Mouse (Mus musculus) embryonic stem cell, embryonic (primary cell): ENCODE data around the gene Fyn.

ENCODE experiments used
- CTCF ChIA-PET, 4 experiments: fragments of 300-600 bp in 2 of 4; fragments of 350-600 bp in 2 of 4; sonication (Branson Sonifier 250); formaldehyde crosslinking; loops; one replicate each; lab custom pipeline; 2022; ENCODE audit warnings: inconsistent platforms in 2 of 4; lab: Charles Lee
- POLR2A ChIA-PET, 4 experiments: fragments of 300-600 bp in 2 of 4; fragments of 350-600 bp in 2 of 4; sonication (Branson Sonifier 250); formaldehyde crosslinking; loops; one replicate each; lab custom pipeline; 2022; ENCODE audit warnings: antibody characterized with exemption in 4 of 4, inconsistent platforms in 1 of 4; lab: Charles Lee

Fyn gene

GRCm38 (mm10) chr10:39541451-39541874 is 172.8 kb downstream of the Fyn start:
- ChIA-PET POLR2A (interaction anchor here in 2 of 4 experiments (0.9 to 1.8 kb wide), 4 partner anchors 9 to 23 kb away, joined by 3 to 4 read pairs (median 3); no protein-coding TSS in a partner anchor), CTCF (no interaction called here)

- POLR2A ChIA-PET: interaction anchor here in 2 of 4 experiments (0.9 to 2.0 kb wide), 4 partner anchors 9 to 38 kb away, joined by 3 to 6 read pairs (median 4); no protein-coding TSS in a partner anchor
- CTCF ChIA-PET: no interaction called here
These were observed 173.4 kb downstream of the Fyn start for GRCm38 (mm10) chr10:39541951-39542521.

DNA sequence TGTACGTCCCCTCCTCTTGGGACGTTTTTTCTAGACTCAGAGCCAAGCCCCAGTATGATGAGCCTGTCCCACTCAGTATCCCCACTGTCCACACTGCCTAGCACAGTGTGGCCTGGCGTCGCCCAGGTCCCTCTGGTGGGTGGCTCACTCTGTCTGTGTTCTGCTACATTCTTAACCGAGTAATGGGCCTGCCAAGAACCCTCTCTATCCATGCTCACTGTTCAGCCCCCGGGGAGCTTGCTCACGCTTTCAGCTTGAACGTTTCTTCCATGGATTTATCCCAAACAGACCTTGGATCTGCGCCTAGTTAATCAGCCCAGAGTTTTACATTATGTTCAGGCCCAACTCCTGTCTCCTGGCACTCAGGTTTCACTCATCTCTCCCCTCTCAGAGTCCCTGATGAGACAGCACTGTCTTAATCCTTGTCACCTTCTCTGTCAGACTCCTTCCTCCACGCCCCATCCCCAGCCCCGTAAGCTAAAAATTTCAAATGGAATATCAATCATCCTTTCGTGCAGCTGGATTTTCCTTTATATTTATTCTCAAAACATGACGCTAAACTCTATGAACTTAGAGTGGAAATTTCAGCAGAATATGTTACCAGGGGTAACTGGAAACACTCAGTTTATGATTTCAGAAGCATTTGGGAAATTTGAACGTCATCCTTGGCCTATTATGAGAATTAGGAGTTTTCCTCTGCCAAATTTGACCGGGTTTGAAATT is 174.0 kb downstream of the Fyn start:
- CTCF ChIA-PET: interaction anchor here in 3 of 4 experiments (0.6 to 1.3 kb wide), 3 partner anchors 24 to 372 kb away, joined by 3 to 5 read pairs (median 4); no protein-coding TSS in a partner anchor
- POLR2A ChIA-PET: interaction anchor here in 3 of 4 experiments (0.7 to 6.0 kb wide), 7 partner anchors 8 to 87 kb away, joined by 3 to 21 read pairs (median 4); no protein-coding TSS in a partner anchor

- ChIA-PET POLR2A (interaction anchor here (0.6 to 6.0 kb wide), 12 partner anchors 9 to 416 kb away, joined by 3 to 21 read pairs (median 4); partner anchors contain the start of gene Mfsd4b3 (in 1 of the 4)), CTCF (interaction anchor here in 3 of 4 experiments (0.6 to 1.3 kb wide), 4 partner anchors 24 to 515 kb away, joined by 3 to 5 read pairs (median 4); no protein-coding TSS in a partner anchor)
These were observed 174.7 kb downstream of the Fyn start for GRCm38 (mm10) chr10:39543258-39543770.

DNA sequence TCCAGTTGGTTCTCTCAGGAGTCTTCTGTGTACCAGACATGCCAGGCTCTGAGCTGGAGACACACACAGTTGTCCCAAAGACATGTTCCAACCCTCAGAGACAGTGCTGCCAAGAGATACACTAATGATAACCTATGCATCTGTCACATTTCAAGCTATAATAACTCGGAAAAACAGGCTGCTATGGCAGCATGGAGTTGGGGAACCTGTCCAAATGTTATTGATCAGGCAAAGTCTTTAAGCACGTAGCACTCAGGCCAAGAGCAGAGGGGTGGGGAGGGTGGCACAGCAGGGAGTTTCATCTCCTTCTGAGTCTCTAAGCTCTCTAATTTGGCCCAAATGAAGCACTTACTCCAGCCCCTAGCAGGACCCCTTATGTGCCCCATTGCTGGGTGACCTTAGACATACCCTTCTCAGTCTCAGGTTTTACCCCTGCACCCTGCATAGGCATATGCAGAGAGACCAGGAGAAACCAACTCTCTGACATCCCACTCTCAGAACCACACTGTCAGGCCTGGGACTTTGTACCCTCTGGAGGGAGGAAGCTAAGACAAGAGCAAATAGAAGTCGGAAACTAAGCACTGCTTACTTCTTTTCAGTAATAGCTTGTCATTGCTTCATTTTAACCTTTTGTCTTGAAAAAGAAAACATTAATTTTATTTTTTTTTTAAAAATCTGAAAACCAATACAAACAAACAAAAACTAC is 178.9 kb downstream of the Fyn start:
- POLR2A ChIA-PET: interaction anchor here in 3 of 4 experiments (0.6 to 6.0 kb wide), 8 partner anchors 8 to 45 kb away, joined by 3 to 21 read pairs (median 3); no protein-coding TSS in a partner anchor
- CTCF ChIA-PET: interaction anchor here in 1 of 4 experiments (1.1 kb wide), 1 partner anchor 377 kb away, joined by 3 read pairs; no protein-coding TSS in a partner anchor

GRCm38 (mm10) chr10:39550791-39551190 is 182.1 kb downstream of the Fyn start:
- ChIA-PET POLR2A (interaction anchor here in 2 of 4 experiments (0.5 to 1.5 kb wide), 3 partner anchors 15 to 83 kb away, joined by 3 to 4 read pairs (median 4); no protein-coding TSS in a partner anchor), CTCF (interaction anchor here in 1 of 4 experiments (0.5 kb wide), 1 partner anchor 92 kb away, joined by 3 read pairs; no protein-coding TSS in a partner anchor)

DNA sequence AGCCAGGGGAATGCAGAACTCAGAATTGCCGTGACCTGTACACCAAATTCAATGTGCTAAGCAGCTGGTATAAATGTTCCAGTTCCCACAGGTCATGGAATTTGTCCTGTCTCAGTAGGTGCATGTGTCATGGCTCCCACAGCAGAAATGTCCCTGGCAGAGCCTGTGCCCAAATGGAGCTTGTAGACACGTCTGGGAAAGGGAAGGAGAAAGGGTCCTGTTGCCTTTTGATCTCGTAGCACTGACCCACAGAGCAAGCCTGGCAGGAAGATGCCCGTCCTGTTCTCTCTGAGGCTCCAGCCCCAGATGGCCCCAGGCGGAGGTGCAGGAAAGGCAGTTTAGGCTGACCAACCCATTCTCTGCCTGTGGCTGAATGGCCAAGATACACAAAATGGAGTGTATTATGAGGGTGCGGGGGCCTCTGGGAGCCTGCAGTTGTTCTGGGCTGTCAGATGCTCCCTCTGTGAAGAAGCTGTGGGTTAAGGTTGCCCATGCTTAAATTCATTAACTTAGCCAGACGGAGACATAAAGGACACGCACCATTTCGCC is 183.1 kb downstream of the Fyn start:
- ChIA-PET POLR2A (interaction anchor here in 2 of 4 experiments (0.6 to 1.3 kb wide), 3 partner anchors 18 to 223 kb away, joined by 3 to 7 read pairs (median 3); no protein-coding TSS in a partner anchor), CTCF (no interaction called here)

- ChIA-PET CTCF (interaction anchor here in 1 of 4 experiments (0.6 kb wide), 1 partner anchor 153 kb away, joined by 3 read pairs; no protein-coding TSS in a partner anchor), POLR2A (interaction anchor here in 1 of 4 experiments (1.3 kb wide), 1 partner anchor 81 kb away, joined by 3 read pairs; no protein-coding TSS in a partner anchor)
These were observed 183.7 kb downstream of the Fyn start for GRCm38 (mm10) chr10:39552351-39552814.

- CTCF ChIA-PET: interaction anchor here in 2 of 4 experiments (0.6 to 0.8 kb wide), 2 partner anchors 152 to 382 kb away, joined by 3 read pairs; no protein-coding TSS in a partner anchor
- POLR2A ChIA-PET: interaction anchor here in 1 of 4 experiments (0.6 to 1.3 kb wide), 2 partner anchors 9 to 51 kb away, joined by 3 to 4 read pairs; no protein-coding TSS in a partner anchor
These were observed 184.2 kb downstream of the Fyn start for GRCm38 (mm10) chr10:39552903-39553302.

- CTCF ChIA-PET: interaction anchor here in 2 of 4 experiments (0.7 to 1.9 kb wide), 3 partner anchors 9 to 384 kb away, joined by 3 to 8 read pairs (median 3); no protein-coding TSS in a partner anchor
- POLR2A ChIA-PET: interaction anchor here in 3 of 4 experiments (0.6 to 3.9 kb wide), 15 partner anchors 8 to 616 kb away, joined by 3 to 21 read pairs (median 3); partner anchors contain the start of gene Rev3l (in 1 of the 3)
These were observed 186.6 kb downstream of the Fyn start for GRCm38 (mm10) chr10:39555289-39555715.

DNA sequence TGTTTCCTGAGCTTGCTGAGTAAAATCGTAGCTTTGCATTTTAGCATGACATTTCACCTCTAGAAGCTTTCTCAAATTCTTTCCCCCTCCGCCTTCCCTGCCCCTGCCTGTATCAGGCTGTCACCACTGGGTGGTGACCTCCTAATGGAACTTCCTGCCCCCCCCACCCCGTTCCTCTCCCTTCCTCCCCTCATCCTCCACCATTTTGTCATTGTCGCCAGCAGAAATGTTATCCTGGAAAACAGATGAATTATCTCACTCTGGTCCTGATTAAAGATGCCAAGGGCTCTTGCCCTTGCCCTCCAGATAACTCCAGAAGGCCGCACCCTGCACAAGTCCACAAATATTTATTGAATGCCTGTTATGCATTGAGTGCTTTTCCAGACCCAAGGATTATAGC is 187.1 kb downstream of the Fyn start:
- ChIA-PET CTCF (interaction anchor here in 2 of 4 experiments (0.7 to 1.9 kb wide), 3 partner anchors 8 to 385 kb away, joined by 3 to 8 read pairs (median 3); no protein-coding TSS in a partner anchor), POLR2A (interaction anchor here in 3 of 4 experiments (0.7 to 3.9 kb wide), 14 partner anchors 8 to 176 kb away, joined by 3 to 21 read pairs (median 4); partner anchors contain the start of gene Rev3l (in 1 of the 3))

DNA sequence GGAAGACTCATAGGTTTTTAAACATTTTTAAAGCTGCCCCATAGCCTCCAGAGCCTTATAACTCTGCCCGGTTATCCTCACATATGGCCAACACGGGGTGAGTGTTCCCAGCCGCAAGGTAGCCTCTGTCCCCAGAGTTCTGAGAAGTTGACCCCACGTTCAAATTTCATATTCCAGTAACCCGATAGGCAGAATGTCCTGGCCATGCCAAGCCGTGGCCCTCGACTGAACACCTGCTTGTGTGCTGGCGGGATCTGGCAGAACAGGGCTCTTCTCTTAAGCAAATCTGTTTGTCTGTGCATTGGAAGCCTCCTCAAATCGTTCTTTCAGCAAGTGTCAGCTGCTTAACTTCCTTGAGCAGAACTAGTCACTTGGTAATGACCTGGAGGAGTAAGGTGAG is 188.7 kb downstream of the Fyn start:
- CTCF ChIA-PET: interaction anchor here in 2 of 4 experiments (0.6 to 0.8 kb wide), 2 partner anchors 35 to 387 kb away, joined by 3 to 4 read pairs; no protein-coding TSS in a partner anchor

GRCm38 (mm10) chr10:39557851-39558250 is 189.2 kb downstream of the Fyn start:
- ChIA-PET CTCF (interaction anchor here in 2 of 4 experiments (0.6 to 0.8 kb wide), 2 partner anchors 35 to 388 kb away, joined by 3 to 4 read pairs; no protein-coding TSS in a partner anchor), POLR2A (interaction anchor here in 3 of 4 experiments (0.5 to 1.4 kb wide), 12 partner anchors 11 to 357 kb away, joined by 3 to 7 read pairs (median 4); no protein-coding TSS in a partner anchor)

More for the DNA sequence above, 188.7 kb downstream of the Fyn start:
- POLR2A ChIA-PET: interaction anchor here in 2 of 4 experiments (0.6 to 3.9 kb wide), 11 partner anchors 10 to 358 kb away, joined by 3 to 21 read pairs (median 4); no protein-coding TSS in a partner anchor

DNA sequence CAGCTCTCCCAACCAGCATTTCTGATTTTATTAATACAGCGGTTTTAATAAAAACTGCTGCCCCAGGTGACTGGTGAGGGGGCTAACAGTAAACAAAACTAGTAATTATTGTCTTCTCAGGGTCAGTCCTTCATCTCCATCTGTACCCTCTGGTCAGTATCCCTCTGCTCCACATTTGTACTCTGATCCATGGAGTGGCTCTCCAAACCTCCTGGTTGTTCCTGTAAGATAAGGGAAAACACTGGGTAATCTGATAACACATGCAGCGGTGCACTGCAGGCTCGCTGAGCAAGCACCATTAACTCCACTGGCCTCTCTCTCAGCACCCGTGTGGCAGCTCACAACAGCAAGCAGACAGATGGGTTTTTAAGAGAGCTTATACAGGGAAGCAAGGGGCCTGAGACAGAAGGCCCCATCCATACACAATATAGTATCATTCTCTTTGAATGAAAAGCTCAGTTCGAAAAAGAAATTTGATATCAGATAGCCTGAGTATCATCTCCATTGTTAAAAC is 189.9 kb downstream of the Fyn start:
- ChIA-PET POLR2A (interaction anchor here in 3 of 4 experiments (0.5 to 1.4 kb wide), 11 partner anchors 11 to 127 kb away, joined by 3 to 7 read pairs (median 4); no protein-coding TSS in a partner anchor), CTCF (no interaction called here)

- POLR2A ChIA-PET: interaction anchor here in 3 of 4 experiments (0.9 to 1.4 kb wide), 5 partner anchors 14 to 388 kb away, joined by 3 to 4 read pairs (median 3); no protein-coding TSS in a partner anchor
- CTCF ChIA-PET: no interaction called here
These were observed 190.7 kb downstream of the Fyn start for GRCm38 (mm10) chr10:39559321-39559720.

DNA sequence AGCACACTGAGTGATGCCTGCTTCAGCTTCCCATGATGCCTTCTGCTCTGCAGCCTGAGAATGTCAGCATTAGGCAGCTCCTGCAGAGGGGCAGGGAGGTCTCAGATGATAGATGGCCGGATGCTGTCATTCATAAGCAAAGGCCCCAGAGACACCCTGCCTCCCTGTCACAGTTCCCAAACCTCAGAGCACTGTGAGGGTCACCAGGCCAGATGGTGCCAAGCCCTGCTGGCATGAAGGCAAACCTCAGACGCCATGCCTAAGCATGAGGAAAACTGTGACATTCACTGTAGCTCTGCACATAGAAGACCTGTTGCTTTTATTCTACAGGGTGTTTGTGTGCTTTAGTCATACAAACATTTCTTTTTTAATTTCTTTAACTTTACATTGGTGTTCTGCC is 193.7 kb downstream of the Fyn start:
- ChIA-PET POLR2A (interaction anchor here in 1 of 4 experiments (1.3 to 1.6 kb wide), 2 partner anchors 9 to 107 kb away, joined by 3 to 6 read pairs; no protein-coding TSS in a partner anchor), CTCF (interaction anchor here in 1 of 4 experiments (0.9 to 1.2 kb wide), 2 partner anchors 10 to 169 kb away, joined by 3 read pairs; no protein-coding TSS in a partner anchor)
